Mouse (Mus musculus): ENCODE data around the gene Slc27a3. TPM values are rescaled to one million over a fixed set of nuclear protein-coding genes. Genes with fewer than 3 reads are reported as not detected.
A peak's percentile ranks its signal among the peaks of the same experiment; 100 is the strongest.

Slc27a3 gene
- total RNA-seq (2022), result 100 to 1,000 TPM; 132 to 297 (median 196) TPM

- DNase-seq, result no peak
These were observed at the start of gene Slc27a3 for GRCm38 (mm10) chr3:90389511-90390490. Slc27a3 (minus strand) TSS chr3:90389938.

- DNase-seq, result no peak
These were observed 47.4 kb upstream of the Slc27a3 start for GRCm38 (mm10) chr3:90437131-90437530.

- DNase-seq, result no peak
These were observed 44.5 kb upstream of the Slc27a3 start for GRCm38 (mm10) chr3:90434073-90434730.

- peak; percentile 100 for DNase-seq
These were observed 43.8 kb upstream of the Slc27a3 start, which contains the start of gene Ints3 for GRCm38 (mm10) chr3:90433381-90434020. Ints3 (minus strand) TSS chr3:90433622.

GRCm38 (mm10) chr3:90432811-90433219 lies 43.1 kb upstream of the Slc27a3 start:
- peak; percentile 58 for DNase-seq

- DNase-seq, result no peak
These were observed 42.6 kb upstream of the Slc27a3 start for GRCm38 (mm10) chr3:90432348-90432747.

- no peak for DNase-seq
These were observed 39.8 kb upstream of the Slc27a3 start for GRCm38 (mm10) chr3:90429576-90429975.

GRCm38 (mm10) chr3:90428186-90428585 lies 38.4 kb upstream of the Slc27a3 start:
- DNase-seq, result no peak

- DNase-seq, result no peak
These were observed 37.8 kb upstream of the Slc27a3 start for GRCm38 (mm10) chr3:90427574-90427973.

- no peak for DNase-seq
These were observed 35.8 kb upstream of the Slc27a3 start for GRCm38 (mm10) chr3:90425499-90425898.

- DNase-seq, result no peak
These were observed 33.8 kb upstream of the Slc27a3 start for GRCm38 (mm10) chr3:90423549-90423948.

- no peak for DNase-seq
These were observed 31.0 kb upstream of the Slc27a3 start for GRCm38 (mm10) chr3:90420696-90421095.

- no peak for DNase-seq
These were observed 23.3 kb upstream of the Slc27a3 start for GRCm38 (mm10) chr3:90413011-90413396.

GRCm38 (mm10) chr3:90412312-90413010 lies 22.7 kb upstream of the Slc27a3 start:
- peak; percentile 75 for DNase-seq

GRCm38 (mm10) chr3:90408721-90409120 lies 19.0 kb upstream of the Slc27a3 start:
- DNase-seq, result no peak

- DNase-seq, result no peak
These were observed 16.7 kb upstream of the Slc27a3 start for GRCm38 (mm10) chr3:90406414-90406813.

GRCm38 (mm10) chr3:90404609-90405008 lies 14.9 kb upstream of the Slc27a3 start:
- no peak for DNase-seq

GRCm38 (mm10) chr3:90404121-90404520 lies 14.4 kb upstream of the Slc27a3 start:
- peak; percentile 81 for DNase-seq

GRCm38 (mm10) chr3:90400993-90401392 lies 11.3 kb upstream of the Slc27a3 start:
- no peak for DNase-seq

GRCm38 (mm10) chr3:90395629-90396028 lies 5.9 kb upstream of the Slc27a3 start:
- DNase-seq, result no peak

GRCm38 (mm10) chr3:90392661-90393060 lies 2.9 kb upstream of the Slc27a3 start:
- no peak for DNase-seq

GRCm38 (mm10) chr3:90391941-90392340 lies 2.2 kb upstream of the Slc27a3 start:
- DNase-seq, result no peak

Data from adrenal gland, adult 8-10 months (tissue).